Mouse (Mus musculus) forebrain, postnatal 0 days (tissue): ENCODE measurements at regions not wholly inside any gene's neighbourhood (a gene's known extent, or its start where the extent isn't known, plus 50 kb on each side); places are given as distances from the start of the nearest gene placed in this dataset.
"Not testable (repeated sequence)": the region's sequence is repeated elsewhere in the genome, so short reads cannot be mapped to it uniquely, and the experiment has no call there.

Source experiments
- ATAC-seq: fragments of 200-750 bp; cut with Nextera tagmentation; 2 replicates; pipeline ENCODE4 v1.8.0; 2017; ENCODE audit warnings: mild to moderate bottlenecking, moderate library complexity
- DNase-seq: peaks from one replicate; pipeline ENCODE4 v3.0.0-alpha.2; 2015
- H3K27ac ChIP-seq: fragments of 300-500 bp; sonication (generic); 2 replicates; pipeline ENCODE4 v1.5.1; 2014; ENCODE audit warnings: low read depth, mild to moderate bottlenecking, antibody characterized with exemption, low read length, moderate library complexity, mixed read lengths
- H3K27me3 ChIP-seq: fragments of 300-500 bp; sonication (generic); 2 replicates; pipeline ENCODE4 v1.6.1; 2014; ENCODE audit warnings: mild to moderate bottlenecking, low read length, mixed read lengths; ENCODE audit not compliant: insufficient read depth
- H3K36me3 ChIP-seq: fragments of 300-500 bp; sonication (generic); 2 replicates; pipeline ENCODE4 v1.6.1; 2014; ENCODE audit warnings: mild to moderate bottlenecking, moderate library complexity; ENCODE audit not compliant: insufficient read depth
- H3K4me1 ChIP-seq: fragments of 300-500 bp; sonication (generic); 2 replicates; pipeline ENCODE4 v1.6.1; 2014; ENCODE audit warnings: antibody characterized with exemption; ENCODE audit not compliant: insufficient read depth
- H3K4me2 ChIP-seq: fragments of 300-500 bp; sonication (generic); 2 replicates; pipeline ENCODE4 v1.6.1; 2014; ENCODE audit warnings: low read depth, mild to moderate bottlenecking, moderate library complexity
- H3K4me3 ChIP-seq: fragments of 300-500 bp; sonication (generic); 2 replicates; pipeline ENCODE4 v1.5.1; 2014; ENCODE audit warnings: low read depth, low read length, mixed read lengths
- H3K9ac ChIP-seq: fragments of 300-500 bp; sonication (generic); 2 replicates; pipeline ENCODE4 v1.6.1; 2014; ENCODE audit warnings: mild to moderate bottlenecking
- H3K9me3 ChIP-seq: fragments of 300-500 bp; sonication (generic); 2 replicates; pipeline ENCODE4 v1.6.1; 2016; ENCODE audit warnings: low read length
- CTCF ChIP-seq: sonication (generic); IDR thresholded peaks from 2 replicates; pipeline ENCODE4 v1.5.1; 2016; ENCODE audit warnings: antibody characterized with exemption, control low read depth, low read depth
- WGBS: fragments of 180-500 bp; shearing (Covaris S2); extraction: QIAGEN DNeasy Blood & Tissue Kit; methylation state at CpG from one replicate; pipeline ENCODE4 v1.1.7; 2014; 5-methylcytosine and 5-hydroxymethylcytosine counted together

DNA sequence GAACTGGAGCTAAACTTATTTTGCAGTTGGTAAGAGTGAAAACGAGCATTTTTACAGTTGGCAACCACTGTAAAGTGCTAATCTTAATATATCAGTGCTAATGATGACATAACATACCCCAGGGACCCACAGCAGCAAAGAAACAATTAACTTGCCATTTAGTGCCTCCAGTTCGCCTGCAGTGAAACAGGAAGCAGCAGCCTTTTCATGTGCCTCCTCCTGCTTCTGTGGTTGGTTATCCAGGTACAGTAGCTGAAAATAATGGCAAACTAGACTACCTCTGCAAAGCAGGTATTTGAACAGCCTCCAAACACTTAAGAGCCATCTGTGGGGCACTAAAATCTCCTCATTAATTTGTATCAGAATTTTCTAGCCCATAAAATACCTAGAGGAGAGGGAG is 584.8 kb upstream of the Pfkp start:
- ATAC-seq (no peak), DNase-seq (no peak)
- H3K9me3 ChIP-seq: no peaks in the 10 kb centered on the region
- no peak overlapping the region for H3K4me2 ChIP-seq
- no peak overlapping the region for H3K9ac ChIP-seq
- no peaks in the 10 kb centered on the region for H3K27me3 ChIP-seq
- no peaks in the 10 kb centered on the region for H3K36me3 ChIP-seq
- TF ChIP-seq CTCF: no peak
- WGBS: 17% methylated on average over 2 of the region's 2 CpGs
- H3K4me1 ChIP-seq: no peaks in the 10 kb centered on the region
- no peak overlapping the region for H3K27ac ChIP-seq
- H3K4me3 ChIP-seq: no peak overlapping the region

GRCm38 (mm10) chr13:7206626-7207211 is 558.1 kb upstream of the Pfkp start:
- peak; percentile 50; the same call in 1 of the 2 replicates for ATAC-seq
- no peak overlapping the region for H3K27ac ChIP-seq

DNA sequence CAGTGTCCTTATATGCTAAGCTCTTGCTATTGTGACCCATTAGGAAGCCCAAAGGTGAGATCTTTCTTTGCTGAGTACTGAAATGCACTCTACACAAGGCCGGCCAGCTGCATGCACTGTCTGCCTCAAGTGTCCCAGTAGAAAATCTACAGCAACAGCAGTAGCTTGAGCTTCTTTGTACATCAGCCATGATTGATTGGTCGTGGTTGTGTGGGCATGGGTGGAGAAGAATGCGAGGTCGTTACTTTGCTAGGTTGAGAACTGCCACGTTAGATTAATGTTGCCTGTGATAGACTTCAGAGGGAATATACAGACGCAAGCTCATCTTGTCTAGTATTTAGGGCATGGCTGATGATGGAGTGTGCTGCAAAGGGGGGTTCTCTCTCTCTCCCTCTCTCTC is 547.4 kb upstream of the Pfkp start:
- no peak for ATAC-seq
- WGBS: 80% methylated on average over 6 of the region's 6 CpGs
- no peaks in the 10 kb centered on the region for H3K27me3 ChIP-seq
- H3K4me2 ChIP-seq: no peak overlapping the region
- TF ChIP-seq CTCF: no peak
- no peaks in the 10 kb centered on the region for H3K36me3 ChIP-seq
- no peak overlapping the region for H3K9ac ChIP-seq
- H3K9me3 ChIP-seq: no peaks in the 10 kb centered on the region
- no peak overlapping the region for H3K27ac ChIP-seq
- no peak for DNase-seq
- H3K4me1 ChIP-seq: no peaks in the 10 kb centered on the region
- no peak overlapping the region for H3K4me3 ChIP-seq

More at GRCm38 (mm10) chr13:7206626-7207211, 558.1 kb upstream of the Pfkp start:
- H3K36me3 ChIP-seq: no peaks in the 10 kb centered on the region
- TF ChIP-seq CTCF: no peak
- no peaks in the 10 kb centered on the region for H3K4me1 ChIP-seq
- no peaks in the 10 kb centered on the region for H3K9me3 ChIP-seq
- H3K4me3 ChIP-seq: no peak overlapping the region
- no peak overlapping the region for H3K9ac ChIP-seq
- no peaks in the 10 kb centered on the region for H3K27me3 ChIP-seq
- 46% methylated on average over 5 of the region's 5 CpGs for WGBS
- H3K4me2 ChIP-seq: no peak overlapping the region
- peak; percentile 34 for DNase-seq

- H3K4me1 ChIP-seq: no peaks in the 10 kb centered on the region
- H3K9ac ChIP-seq: no peak overlapping the region
- H3K27ac ChIP-seq: no peak overlapping the region
- H3K9me3 ChIP-seq: no peaks in the 10 kb centered on the region
- H3K36me3 ChIP-seq: no peaks in the 10 kb centered on the region
- no peak overlapping the region for H3K4me3 ChIP-seq
- H3K4me2 ChIP-seq: no peak overlapping the region
- H3K27me3 ChIP-seq: no peaks in the 10 kb centered on the region
- peak; percentile 11 for DNase-seq
- TF ChIP-seq CTCF: no peak
- peak; percentile 79; the same call in 1 of the 2 replicates for ATAC-seq
- 39% methylated on average over 4 of the region's 4 CpGs for WGBS
Measured at GRCm38 (mm10) chr13:7182216-7182751, 533.7 kb upstream of the Pfkp start.

DNA sequence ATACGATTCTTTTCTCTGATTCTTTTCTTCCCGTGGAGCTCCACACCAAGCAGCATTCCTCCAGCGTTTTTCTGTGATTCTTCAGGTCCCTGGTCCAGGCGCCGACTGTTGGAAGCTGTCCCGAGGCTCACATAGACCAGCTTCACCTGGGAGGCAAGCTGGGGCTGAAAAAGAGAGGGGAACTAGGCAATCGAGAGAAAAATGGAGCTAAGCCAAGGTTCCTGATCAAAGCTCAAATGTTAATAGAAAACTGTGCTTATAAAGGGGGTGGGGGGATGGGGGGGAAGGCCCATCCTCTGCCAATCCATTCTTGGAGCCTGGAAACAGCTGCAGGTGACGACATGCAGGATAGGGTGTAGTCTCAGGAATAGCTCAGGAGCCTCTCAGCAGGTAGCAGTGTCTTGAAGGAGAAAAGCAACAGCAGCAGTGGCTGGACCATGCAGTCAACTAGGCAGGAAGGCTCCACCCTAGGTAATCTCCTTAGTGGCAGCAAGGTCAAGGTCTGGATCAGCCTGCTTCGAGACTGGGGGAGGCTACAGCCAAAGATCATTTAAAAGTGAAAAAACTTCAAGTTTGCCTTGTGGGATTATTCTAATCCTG is 527.1 kb upstream of the Pfkp start:
- TF ChIP-seq CTCF: no peak
- Histone ChIP-seq H3K36me3 (no peaks in the 10 kb centered on the region), H3K9ac (no peak overlapping the region), H3K4me3 (no peak overlapping the region), H3K4me1 (no peaks in the 10 kb centered on the region), H3K9me3 (peaks cover 4% of the 10 kb centered on the region; the same call in 1 of the 2 replicates), H3K27ac (no peak overlapping the region), H3K27me3 (no peaks in the 10 kb centered on the region), H3K4me2 (no peak overlapping the region)
- ATAC-seq: no peak
- no peak for DNase-seq
- 74% methylated on average over 9 of the region's 9 CpGs for WGBS

GRCm38 (mm10) chr13:7170035-7170434 is 521.5 kb upstream of the Pfkp start:
- H3K9ac ChIP-seq, H3K36me3 ChIP-seq, H3K4me1 ChIP-seq, H3K9me3 ChIP-seq, H3K4me2 ChIP-seq, H3K27ac ChIP-seq, H3K27me3 ChIP-seq, ATAC-seq, DNase-seq, H3K4me3 ChIP-seq: not testable (repeated sequence)
- WGBS: 66% methylated on average over 3 of the region's 3 CpGs

- Histone ChIP-seq H3K36me3 (no peaks in the 10 kb centered on the region), H3K4me2 (no peak overlapping the region), H3K9ac (no peak overlapping the region), H3K9me3 (no peaks in the 10 kb centered on the region), H3K27ac (no peak overlapping the region), H3K4me1 (no peaks in the 10 kb centered on the region), H3K27me3 (no peaks in the 10 kb centered on the region), H3K4me3 (no peak overlapping the region)
- no peak for TF ChIP-seq CTCF
- ATAC-seq (no peak), DNase-seq (no peak)
- 75% methylated on average over 4 of the region's 4 CpGs for WGBS
Measured at GRCm38 (mm10) chr13:7146337-7146736, 497.8 kb upstream of the Pfkp start.
